ENCODE assay signal across 8 mouse cellular contexts in the genomic region with DNA sequence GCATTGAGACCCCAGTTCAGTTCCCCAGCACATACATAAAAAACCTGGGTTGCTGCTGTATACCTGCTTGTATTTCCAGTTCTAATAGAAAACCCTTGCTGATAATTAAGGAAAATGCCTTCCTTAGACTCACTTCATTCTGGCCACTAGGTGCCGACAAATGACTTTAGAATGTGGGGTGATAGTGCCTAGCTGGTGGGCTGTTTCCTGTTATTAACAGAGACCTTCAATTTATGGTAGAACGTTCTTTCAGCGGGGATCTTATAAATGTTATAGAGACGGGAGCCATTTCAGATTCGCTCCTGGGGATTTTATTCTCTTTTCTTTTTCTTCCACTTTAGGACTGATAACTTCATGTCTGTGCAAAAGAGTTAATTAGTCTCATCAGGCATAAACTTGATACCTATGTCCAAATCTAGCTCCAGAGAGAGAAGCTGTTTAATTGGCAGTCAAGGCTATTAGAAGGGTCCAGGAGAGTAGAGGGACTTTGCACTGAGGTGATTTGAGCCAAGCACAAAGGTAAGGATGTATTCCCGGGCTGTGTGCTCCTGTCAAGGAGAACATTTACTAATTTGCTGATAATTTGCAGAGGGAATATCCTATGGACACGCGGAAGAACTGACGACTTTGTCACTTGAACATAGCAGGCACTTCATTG. TPM values are rescaled to one million over a fixed set of nuclear protein-coding genes. Genes with fewer than 3 reads are reported as not detected.
A peak's percentile ranks its signal among the peaks of the same experiment; 100 is the strongest.
DNase-seq lines count a peak whose midpoint lies in the region; ATAC-seq and TF ChIP-seq lines count a peak whose summit lies in the region.

No protein-coding gene starts in this region.

- no peak overlapping the region for H3K9ac ChIP-seq in hindbrain, postnatal 0 days (replicated peaks; ENCODE audit: low read length)
- no peak overlapping the region for H3K9ac ChIP-seq in limb, embryonic 14.5 days (ENCODE audit: low read depth, low read length, severe bottlenecking)
- H3K9ac ChIP-seq in neural tube, embryonic 15.5 days (replicated peaks) = no peak overlapping the region

- H3K4me2 ChIP-seq in hindbrain, postnatal 0 days (ENCODE audit: low read depth, low read length) = peak overlapping the region; percentile 5; the same call in 1 of the 2 replicates
- H3K4me2 ChIP-seq in limb, embryonic 14.5 days (replicated peaks; ENCODE audit: low read depth, low read length, severe bottlenecking) = peak overlapping the region; percentile 19; the same call in 1 of the 2 replicates
- peak overlapping the region; percentile 33 for H3K4me2 ChIP-seq in neural tube, embryonic 15.5 days

- no peaks in the 10 kb centered on the region; the same call in 1 of the 2 replicates for H3K4me1 ChIP-seq in forebrain, embryonic 10.5 days
- H3K4me1 ChIP-seq in hindbrain, postnatal 0 days (ENCODE audit: insufficient read depth, low read length) = no peaks in the 10 kb centered on the region
- peaks cover 7% of the 10 kb centered on the region for H3K4me1 ChIP-seq in limb, embryonic 14.5 days (ENCODE audit: control insufficient read depth, insufficient read depth, low read length)
- peaks cover 8% of the 10 kb centered on the region for H3K4me1 ChIP-seq in neural tube, embryonic 15.5 days

- peak; percentile 51 for DNase-seq in urinary bladder, postnatal 14 days (ENCODE audit: low spot score)
- DNase-seq in urinary bladder, adult 18-20 months (ENCODE audit: low spot score in 2 of 2) = no peak
- DNase-seq in adrenal gland, postnatal 25 days = peak; percentile 19
- DNase-seq in forebrain, embryonic 10.5 days (ENCODE audit: extremely low spot score, low spot score) = peak; percentile 40
- DNase-seq in hindbrain, postnatal 0 days (ENCODE audit: low spot score) = peak; percentile 87
- DNase-seq in limb, embryonic 14.5 days (ENCODE audit: low spot score) = peak; percentile 89
- DNase-seq in urinary bladder, postnatal 4 days (ENCODE audit: low spot score in 2 of 2) = no peak

- ATAC-seq in hindbrain, postnatal 0 days = peak; percentile 74; the same call in 1 of the 2 replicates
- ATAC-seq in limb, embryonic 14.5 days (ENCODE audit: low FRiP score, low read depth) = peak; percentile 79
- ATAC-seq in neural tube, embryonic 15.5 days (ENCODE audit: low FRiP score) = peak; percentile 84; the same call in 1 of the 2 replicates

- H3K9me3 ChIP-seq in forebrain, embryonic 10.5 days = no peaks in the 10 kb centered on the region; the same call in 1 of the 2 replicates
- H3K9me3 ChIP-seq in hindbrain, postnatal 0 days (ENCODE audit: low read length) = no peaks in the 10 kb centered on the region
- H3K9me3 ChIP-seq in limb, embryonic 14.5 days (ENCODE audit: control insufficient read depth, low read length) = no peaks in the 10 kb centered on the region
- no peaks in the 10 kb centered on the region for H3K9me3 ChIP-seq in neural tube, embryonic 15.5 days (replicated peaks)

- H3K27me3 ChIP-seq in forebrain, embryonic 10.5 days (ENCODE audit: poor library complexity, severe bottlenecking) = no peaks in the 10 kb centered on the region
- no peaks in the 10 kb centered on the region for H3K27me3 ChIP-seq in hindbrain, postnatal 0 days (ENCODE audit: insufficient read depth, low read length)
- no peaks in the 10 kb centered on the region for H3K27me3 ChIP-seq in limb, embryonic 14.5 days (ENCODE audit: control insufficient read depth, insufficient read depth, low read length)
- H3K27me3 ChIP-seq in neural tube, embryonic 15.5 days (replicated peaks) = no peaks in the 10 kb centered on the region

- H3K4me3 ChIP-seq in forebrain, embryonic 10.5 days = no peak overlapping the region
- no peak overlapping the region for H3K4me3 ChIP-seq in hindbrain, postnatal 0 days (ENCODE audit: low read length)
- 0 out of 2 replicates have a peak overlapping the region, but pooled peaks have one; percentile 4 for H3K4me3 ChIP-seq in limb, embryonic 14.5 days (replicated peaks; ENCODE audit: low read length)
- H3K4me3 ChIP-seq in neural tube, embryonic 15.5 days (replicated peaks) = no peak overlapping the region

- TF ChIP-seq POLR2A in limb, embryonic 14.5 days (IDR thresholded peaks at IDR 0.05; ENCODE audit: borderline replicate concordance, extremely low read depth, insufficient read depth, insufficient read length) = no peak

- no peak overlapping the region for H3K27ac ChIP-seq in forebrain, embryonic 10.5 days
- no peak overlapping the region for H3K27ac ChIP-seq in hindbrain, postnatal 0 days
- no peak overlapping the region for H3K27ac ChIP-seq in limb, embryonic 14.5 days (replicated peaks; ENCODE audit: low read depth, low read length)
- no peak overlapping the region for H3K27ac ChIP-seq in neural tube, embryonic 15.5 days (replicated peaks)

- peak; percentile 92 for TF ChIP-seq CTCF in hindbrain, postnatal 0 days (IDR thresholded peaks at IDR 0.05; ENCODE audit: low read depth)

- WGBS in forebrain, embryonic 10.5 days = 63% methylated on average over 9 of the region's 9 CpGs
- 39% methylated on average over 9 of the region's 9 CpGs for WGBS in hindbrain, postnatal 0 days
- WGBS in limb, embryonic 14.5 days = 27% methylated on average over 9 of the region's 9 CpGs
- 39% methylated on average over 9 of the region's 9 CpGs for WGBS in neural tube, embryonic 15.5 days

- no peaks in the 10 kb centered on the region for H3K36me3 ChIP-seq in forebrain, embryonic 10.5 days (replicated peaks)
- no peaks in the 10 kb centered on the region for H3K36me3 ChIP-seq in hindbrain, postnatal 0 days (ENCODE audit: insufficient read depth, low read length)
- H3K36me3 ChIP-seq in limb, embryonic 14.5 days (ENCODE audit: control insufficient read depth, insufficient read depth, low read length) = no peaks in the 10 kb centered on the region
- no peaks in the 10 kb centered on the region for H3K36me3 ChIP-seq in neural tube, embryonic 15.5 days

RNA-seq across cellular contexts. Expression of gene Mmadhc, which starts 10.2 kb away (rescaled TPM):
- total RNA-seq in adrenal gland, postnatal 25 days (2021) = 105 and 106 TPM in 2 replicates
- 153 and 155 TPM in 2 replicates for polyA plus RNA-seq in forebrain, embryonic 10.5 days (2016; fragmentation: Nextera tagmentation; extraction: Ambion mirVana)
- 65.5 and 71.0 TPM in 2 replicates for total RNA-seq in hindbrain, postnatal 0 days (2014; rRNA removed)
- 132 and 139 TPM in 2 replicates for polyA plus RNA-seq in hindbrain, postnatal 0 days (2015; fragmentation: Nextera tagmentation; extraction: Ambion mirVana)
- polyA plus RNA-seq in limb, embryonic 14.5 days (2012; rRNA removed) = 108 and 110 TPM in 2 replicates
- polyA plus RNA-seq in limb, embryonic 14.5 days (2014; fragmentation: Nextera tagmentation; extraction: Ambion mirVana) = 167 and 175 TPM in 2 replicates
- 139 and 145 TPM in 2 replicates for polyA plus RNA-seq in neural tube, embryonic 15.5 days (2015; fragmentation: Nextera tagmentation; extraction: Ambion mirVana)

Comparison
In these comparisons a context has a peak if more than half of its experiments do, and no peak if none do; other contexts are left out.
1. DNase-seq: peak in urinary bladder, postnatal 14 days (single experiment), adrenal gland, postnatal 25 days (single experiment), forebrain, embryonic 10.5 days (single experiment), hindbrain, postnatal 0 days (single experiment) and limb, embryonic 14.5 days (single experiment); none in urinary bladder, adult 18-20 months (0 of 2) and urinary bladder, postnatal 4 days (0 of 2).
2. Peak in every context shown above with its lines, with median percentiles within 50 percentile points of each other: ATAC-seq and H3K4me2 ChIP-seq.